Mouse (Mus musculus): Measurements from ENCODE around the gene Trib3.

DNA sequence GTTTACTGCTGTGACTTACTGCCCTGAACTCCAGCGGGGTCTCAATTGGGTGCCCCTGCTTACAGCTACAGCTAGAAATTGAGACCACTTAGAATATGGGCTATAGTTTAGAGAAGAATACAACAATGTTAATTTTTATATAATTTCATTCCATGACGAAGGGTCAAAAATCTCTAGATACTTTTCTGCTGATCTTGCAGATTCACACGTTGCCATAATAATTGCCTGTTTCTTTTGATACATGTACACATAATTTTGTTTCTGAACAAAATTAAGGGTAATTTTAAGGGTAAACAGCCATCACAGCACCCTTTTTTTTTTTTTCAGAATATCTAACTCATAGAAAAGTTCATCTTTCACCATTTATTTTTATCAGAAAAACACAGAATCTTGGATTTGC, 36.6 kb downstream of the Trib3 start:
- TF ChIP-seq CTCF (IDR thresholded peaks at IDR 0.05; ENCODE audit: borderline replicate concordance, control insufficient read depth, extremely low read depth, insufficient read depth, low read length, poor library complexity) = no peak
- no peak for TF ChIP-seq POLR2A (IDR thresholded peaks at IDR 0.05; ENCODE audit: control insufficient read depth, extremely low read depth, insufficient read depth, low read length, poor library complexity)
